Mouse (Mus musculus): ENCODE data around the gene Lpo.

DNA sequence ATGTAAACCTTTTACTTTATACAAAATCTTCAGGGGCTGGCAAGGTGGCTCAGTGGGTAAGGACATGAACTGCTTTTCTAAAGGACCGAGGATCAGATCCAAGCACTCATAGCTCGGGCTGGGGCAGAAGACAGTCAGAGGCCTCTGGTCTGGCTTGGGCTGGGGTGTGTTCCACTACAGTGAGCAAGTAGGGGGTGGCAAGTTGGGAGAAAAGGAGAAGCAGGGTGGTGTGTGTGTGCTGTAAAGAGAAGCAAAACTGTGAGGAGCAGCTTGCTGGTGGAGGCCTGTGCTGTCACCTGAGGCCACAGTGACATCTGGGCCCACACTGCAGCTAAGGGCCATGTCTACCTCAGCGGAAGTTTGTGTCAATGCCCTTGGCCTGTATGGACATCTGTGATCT is 13.3 kb upstream of the Lpo start:
- TF ChIP-seq MAFK (IDR thresholded peaks at IDR 0.05; ENCODE audit: insufficient read depth, low read depth, low read length) (no peak), HCFC1 (IDR thresholded peaks at IDR 0.05; ENCODE audit: borderline replicate concordance, insufficient read depth, low read length) (no peak), ZNF384 (IDR thresholded peaks at IDR 0.05; ENCODE audit: low read depth, low read length) (no peak), ZC3H11A (IDR thresholded peaks at IDR 0.05; ENCODE audit: borderline replicate concordance, low read depth, low read length) (no peak)
